Comparison of ENCODE assay signal across 31 mouse cellular contexts in genomic region chr1:23034271-23034670, GRCm38 (mm10).
DNase-seq lines count a peak whose midpoint lies in the region; ATAC-seq and TF ChIP-seq lines count a peak whose summit lies in the region.
"Had no signal": no experiment of that assay in that cellular context is flagged by ENCODE, and none has a peak within 500 bp of the region (broad histone marks: within the 10 kb centered on the region; RNA-seq: fewer than 3 reads in every experiment).

No protein-coding gene starts in this region.

- WGBS in midbrain, embryonic 15.5 days = 48% methylated on average over 3 of the region's 3 CpGs
- WGBS in intestine, embryonic 16.5 days = 63% methylated on average over 3 of the region's 3 CpGs

- intact Hi-C loops in left cerebral cortex, postnatal 4 days (cut with DNase I) = no loop called here
- intact Hi-C loops in left cerebral cortex, adult 2 months (cut with DNase I) = no loop called here

- ATAC-seq in midbrain, embryonic 15.5 days (replicated peaks) = 0 out of 2 replicates have a peak, but pooled peaks have one; percentile 52
- no peak for ATAC-seq in intestine, embryonic 16.5 days
- ATAC-seq: forebrain, embryonic 15.5 days; intestine, postnatal 0 days; lung, postnatal 0 days; Patski had no signal

- DNase-seq in cerebellum, postnatal 14 days = peak; percentile 5 to 10
- no peak for DNase-seq in cerebellum, adult 8-10 months
- DNase-seq in left cerebral cortex, postnatal 4 days = peak; percentile 11
- no peak for DNase-seq in left cerebral cortex, adult 2 months (ENCODE audit: extremely low spot score in 1 of 2, low spot score in 2 of 2)
- DNase-seq in brain, embryonic 14.5 days (ENCODE audit: low read depth) = peak; percentile 10
- no peak for DNase-seq in thymus, postnatal 10 days (ENCODE audit: low spot score in 2 of 2)
- DNase-seq: adrenal gland, postnatal 10 days; cerebellum, adult 2 months; gastrocnemius, postnatal 25 days; heart, adult 11 months; kidney, adult 9 months; kidney, postnatal 14 days; liver, embryonic 13.5 days; lung, adult 18-20 months; lung, postnatal 4 days; right cerebral cortex, postnatal 4 days; thymus, adult 18-20 months; thymus, postnatal 4 days had no signal

- no peaks in the 10 kb centered on the region for H3K4me1 ChIP-seq in midbrain, embryonic 15.5 days
- no peaks in the 10 kb centered on the region for H3K4me1 ChIP-seq in intestine, embryonic 16.5 days (ENCODE audit: control insufficient read depth, insufficient read depth, low read length)
- H3K4me1 ChIP-seq: forebrain, embryonic 10.5 days; forebrain, embryonic 15.5 days; heart, embryonic 10.5 days; heart, embryonic 15.5 days; limb, embryonic 10.5 days; limb, embryonic 15.5 days; liver, embryonic 13.5 days; megakaryocyte, embryonic 14.5 days had no signal

- H3K27ac ChIP-seq in left cerebral cortex, adult 2 months = no peak overlapping the region
- H3K27ac ChIP-seq in midbrain, embryonic 15.5 days = no peak overlapping the region
- H3K27ac ChIP-seq in intestine, embryonic 16.5 days (ENCODE audit: low read length) = no peak overlapping the region
- H3K27ac ChIP-seq: forebrain, embryonic 10.5 days; forebrain, embryonic 15.5 days; heart, embryonic 10.5 days; heart, embryonic 15.5 days; limb, embryonic 10.5 days; limb, embryonic 15.5 days; liver, embryonic 13.5 days; stomach, postnatal 0 days had no signal

- H3K4me3 ChIP-seq in left cerebral cortex, adult 2 months = no peak overlapping the region
- no peak overlapping the region for H3K4me3 ChIP-seq in midbrain, embryonic 15.5 days
- no peak overlapping the region for H3K4me3 ChIP-seq in intestine, embryonic 16.5 days (ENCODE audit: low read length)
- H3K4me3 ChIP-seq: forebrain, embryonic 10.5 days; forebrain, embryonic 15.5 days; heart, embryonic 10.5 days; heart, embryonic 15.5 days; limb, embryonic 10.5 days; limb, embryonic 15.5 days; liver, embryonic 13.5 days; megakaryocyte, embryonic 14.5 days had no signal

- no peaks in the 10 kb centered on the region for H3K36me3 ChIP-seq in midbrain, embryonic 15.5 days (replicated peaks)
- H3K36me3 ChIP-seq in intestine, embryonic 16.5 days (ENCODE audit: control insufficient read depth, insufficient read depth, low read length) = no peaks in the 10 kb centered on the region
- H3K36me3 ChIP-seq: forebrain, embryonic 10.5 days; forebrain, embryonic 15.5 days; heart, embryonic 10.5 days; heart, embryonic 15.5 days; limb, embryonic 10.5 days; limb, embryonic 15.5 days; liver, embryonic 13.5 days had no signal

- H3K9ac ChIP-seq in midbrain, embryonic 15.5 days = no peak overlapping the region
- H3K9ac ChIP-seq in intestine, embryonic 16.5 days (ENCODE audit: low read depth, low read length) = no peak overlapping the region
- H3K9ac ChIP-seq: forebrain, embryonic 15.5 days; heart, embryonic 15.5 days; limb, embryonic 15.5 days; liver, embryonic 13.5 days had no signal

- TF ChIP-seq POLR2A in brain, embryonic 14.5 days (IDR thresholded peaks at IDR 0.05; ENCODE audit: borderline replicate concordance, extremely low read depth, insufficient read depth, insufficient read length, poor library complexity, severe bottlenecking) = no peak

- no peak for TF ChIP-seq CTCF in left cerebral cortex, adult 2 months (IDR thresholded peaks at IDR 0.05)
- no peak for TF ChIP-seq CTCF in brain, embryonic 14.5 days (IDR thresholded peaks at IDR 0.05; ENCODE audit: borderline replicate concordance, extremely low read depth, insufficient read depth, insufficient read length)

- no peak overlapping the region for H3K4me2 ChIP-seq in midbrain, embryonic 15.5 days
- H3K4me2 ChIP-seq in intestine, embryonic 16.5 days (ENCODE audit: low read depth, low read length) = no peak overlapping the region
- H3K4me2 ChIP-seq: forebrain, embryonic 15.5 days; heart, embryonic 15.5 days; limb, embryonic 15.5 days; liver, embryonic 13.5 days had no signal

- no peaks in the 10 kb centered on the region for H3K9me3 ChIP-seq in midbrain, embryonic 15.5 days
- H3K9me3 ChIP-seq in intestine, embryonic 16.5 days (ENCODE audit: control insufficient read depth, low read length) = no peaks in the 10 kb centered on the region
- H3K9me3 ChIP-seq: forebrain, embryonic 10.5 days; forebrain, embryonic 15.5 days; heart, embryonic 10.5 days; heart, embryonic 15.5 days; limb, embryonic 10.5 days; limb, embryonic 15.5 days; liver, embryonic 13.5 days had no signal

- no peaks in the 10 kb centered on the region for H3K27me3 ChIP-seq in midbrain, embryonic 15.5 days (replicated peaks)
- no peaks in the 10 kb centered on the region for H3K27me3 ChIP-seq in intestine, embryonic 16.5 days (replicated peaks; ENCODE audit: control insufficient read depth, insufficient read depth, low read length)
- H3K27me3 ChIP-seq: forebrain, embryonic 15.5 days; heart, embryonic 15.5 days; limb, embryonic 15.5 days; liver, embryonic 13.5 days; megakaryocyte, embryonic 14.5 days had no signal

Comparison
In these comparisons a context has a peak if more than half of its experiments do, and no peak if none do; other contexts are left out.
1. DNase-seq: peak in cerebellum, postnatal 14 days (2 of 2), left cerebral cortex, postnatal 4 days (single experiment) and brain, embryonic 14.5 days (single experiment); none in cerebellum, adult 8-10 months (single experiment), left cerebral cortex, adult 2 months (0 of 2) and thymus, postnatal 10 days (0 of 2).